Mouse (Mus musculus) brain, embryonic 14.5 days (tissue): ENCODE results near the gene Zdhhc17.

Source experiments
- CTCF ChIP-seq: fragments of 200-500 bp; IDR thresholded peaks from 2 replicates; pipeline ENCODE4 v1.5.1; 2012; ENCODE audit warnings: inconsistent platforms, mild to moderate bottlenecking, moderate library complexity, borderline replicate concordance; ENCODE audit not compliant: insufficient read depth, insufficient read length; ENCODE audit errors: extremely low read depth
- POLR2A ChIP-seq: fragments of 200-500 bp; IDR thresholded peaks from 2 replicates; pipeline ENCODE4 v1.6.1; 2012; ENCODE audit warnings: mild to moderate bottlenecking, inconsistent platforms, borderline replicate concordance; ENCODE audit not compliant: poor library complexity, insufficient read depth, insufficient read length, severe bottlenecking; ENCODE audit errors: extremely low read depth

- no peak for TF ChIP-seq CTCF
- no peak for TF ChIP-seq POLR2A
Measured at GRCm38 (mm10) chr10:110942806-110943205, 67.1 kb downstream of the Zdhhc17 start.
